Mouse (Mus musculus): ENCODE results near the gene Ttc39a. TPM values are rescaled to one million over a fixed set of nuclear protein-coding genes. Genes with fewer than 3 reads are reported as not detected.

Gene Ttc39a
- total RNA-seq, 2 experiments from 2014 or later: 1.4 to 1.8 TPM

- TF ChIP-seq CTCF (conservative IDR thresholded peaks at IDR 0.05): no peak
- H3K27ac ChIP-seq: no peak overlapping the region
- no peak for DNase-seq (ENCODE audit: low spot score in 2 of 2)
- peak overlapping the region; percentile 45 for H3K4me3 ChIP-seq
Observed at GRCm38 (mm10) chr4:109407176-109407520, 725 bp downstream of the Ttc39a start.

GRCm38 (mm10) chr4:109407701-109408485 is 1.5 kb downstream of the Ttc39a start:
- H3K27ac ChIP-seq: no peak overlapping the region
- TF ChIP-seq CTCF (conservative IDR thresholded peaks at IDR 0.05): no peak
- DNase-seq (ENCODE audit: low spot score in 2 of 2): no peak
- H3K4me3 ChIP-seq: no peak overlapping the region

- Histone ChIP-seq H3K4me3 (no peak overlapping the region), H3K27ac (no peak overlapping the region)
- TF ChIP-seq CTCF (conservative IDR thresholded peaks at IDR 0.05): no peak
- DNase-seq (ENCODE audit: low spot score in 2 of 2): no peak
Observed at GRCm38 (mm10) chr4:109410681-109411376, 4.4 kb downstream of the Ttc39a start.

- no peak overlapping the region for H3K27ac ChIP-seq
- TF ChIP-seq CTCF (conservative IDR thresholded peaks at IDR 0.05): no peak
- no peak overlapping the region for H3K4me3 ChIP-seq
- DNase-seq (ENCODE audit: low spot score in 2 of 2): no peak
Observed at GRCm38 (mm10) chr4:109411377-109411967, 5.0 kb downstream of the Ttc39a start.

GRCm38 (mm10) chr4:109412233-109412632 is 5.8 kb downstream of the Ttc39a start:
- H3K27ac ChIP-seq: no peak overlapping the region
- TF ChIP-seq CTCF (conservative IDR thresholded peaks at IDR 0.05): no peak
- H3K4me3 ChIP-seq: no peak overlapping the region
- DNase-seq (ENCODE audit: low spot score in 2 of 2): no peak

- H3K4me3 ChIP-seq: no peak overlapping the region
- TF ChIP-seq CTCF (conservative IDR thresholded peaks at IDR 0.05): no peak
- no peak for DNase-seq (ENCODE audit: low spot score in 2 of 2)
- no peak overlapping the region for H3K27ac ChIP-seq
Observed at GRCm38 (mm10) chr4:109417998-109418397, 11.6 kb downstream of the Ttc39a start.

GRCm38 (mm10) chr4:109419017-109419416 is 12.6 kb downstream of the Ttc39a start:
- H3K4me3 ChIP-seq: no peak overlapping the region
- TF ChIP-seq CTCF (conservative IDR thresholded peaks at IDR 0.05): no peak
- no peak for DNase-seq (ENCODE audit: low spot score in 2 of 2)
- H3K27ac ChIP-seq: no peak overlapping the region

- DNase-seq (ENCODE audit: low spot score in 2 of 2): no peak
- H3K4me3 ChIP-seq: no peak overlapping the region
- no peak for TF ChIP-seq CTCF (conservative IDR thresholded peaks at IDR 0.05)
- no peak overlapping the region for H3K27ac ChIP-seq
Observed at GRCm38 (mm10) chr4:109419563-109419962, 13.1 kb downstream of the Ttc39a start.

- Histone ChIP-seq H3K27ac (no peak overlapping the region), H3K4me3 (no peak overlapping the region)
- TF ChIP-seq CTCF (conservative IDR thresholded peaks at IDR 0.05): peak; percentile 63
- DNase-seq (ENCODE audit: low spot score in 2 of 2): no peak
Observed at GRCm38 (mm10) chr4:109420138-109420795, 13.8 kb downstream of the Ttc39a start.

GRCm38 (mm10) chr4:109421608-109422007 is 15.2 kb downstream of the Ttc39a start:
- DNase-seq (ENCODE audit: low spot score in 2 of 2): no peak
- Histone ChIP-seq H3K27ac (no peak overlapping the region), H3K4me3 (no peak overlapping the region)
- no peak for TF ChIP-seq CTCF (conservative IDR thresholded peaks at IDR 0.05)

GRCm38 (mm10) chr4:109422436-109422835 is 16.0 kb downstream of the Ttc39a start:
- no peak for DNase-seq (ENCODE audit: low spot score in 2 of 2)
- H3K27ac ChIP-seq: no peak overlapping the region
- TF ChIP-seq CTCF (conservative IDR thresholded peaks at IDR 0.05): no peak
- H3K4me3 ChIP-seq: no peak overlapping the region

GRCm38 (mm10) chr4:109423438-109423837 is 17.0 kb downstream of the Ttc39a start:
- Histone ChIP-seq H3K27ac (no peak overlapping the region), H3K4me3 (no peak overlapping the region)
- DNase-seq (ENCODE audit: low spot score in 2 of 2): no peak
- TF ChIP-seq CTCF (conservative IDR thresholded peaks at IDR 0.05): no peak

GRCm38 (mm10) chr4:109427058-109427457 is 20.6 kb downstream of the Ttc39a start:
- no peak for DNase-seq (ENCODE audit: low spot score in 2 of 2)
- H3K4me3 ChIP-seq: no peak overlapping the region
- no peak for TF ChIP-seq CTCF (conservative IDR thresholded peaks at IDR 0.05)
- H3K27ac ChIP-seq: no peak overlapping the region

All from layer of hippocampus, adult 2 months (tissue).